Mouse (Mus musculus): Measurements from ENCODE around the gene Kazn.
A peak's percentile ranks its signal among the peaks of the same experiment; 100 is the strongest.

Gene Kazn

GRCm38 (mm10) chr4:142239240-142240126 is at the start of gene Kazn:
Kazn (minus strand) TSS chr4:142239401.
- peak; percentile 28 to 41 for DNase-seq

GRCm38 (mm10) chr4:142285471-142285870 is 46.3 kb upstream of the Kazn start:
- no peak for DNase-seq

GRCm38 (mm10) chr4:142283867-142284266 is 44.7 kb upstream of the Kazn start:
- no peak for DNase-seq

- DNase-seq: no peak
Observed at GRCm38 (mm10) chr4:142278197-142278575, 39.0 kb upstream of the Kazn start.

GRCm38 (mm10) chr4:142277481-142278196 is 38.4 kb upstream of the Kazn start:
- DNase-seq: no peak

- no peak for DNase-seq
Observed at GRCm38 (mm10) chr4:142275242-142275641, 36.0 kb upstream of the Kazn start.

- no peak for DNase-seq
Observed at GRCm38 (mm10) chr4:142274441-142275234, 35.4 kb upstream of the Kazn start.

GRCm38 (mm10) chr4:142271506-142271905 is 32.3 kb upstream of the Kazn start:
- no peak for DNase-seq

- no peak for DNase-seq
Observed at GRCm38 (mm10) chr4:142267832-142268231, 28.6 kb upstream of the Kazn start.

GRCm38 (mm10) chr4:142267348-142267819 is 28.2 kb upstream of the Kazn start:
- no peak for DNase-seq

- no peak for DNase-seq
Observed at GRCm38 (mm10) chr4:142264335-142264734, 25.1 kb upstream of the Kazn start.

GRCm38 (mm10) chr4:142261725-142262124 is 22.5 kb upstream of the Kazn start:
- no peak for DNase-seq

- no peak for DNase-seq
Observed at GRCm38 (mm10) chr4:142258730-142259129, 19.5 kb upstream of the Kazn start.

- no peak for DNase-seq
Observed at GRCm38 (mm10) chr4:142254088-142254487, 14.9 kb upstream of the Kazn start.

- no peak for DNase-seq
Observed at GRCm38 (mm10) chr4:142251471-142252354, 12.5 kb upstream of the Kazn start.

GRCm38 (mm10) chr4:142250054-142250453 is 10.9 kb upstream of the Kazn start:
- no peak for DNase-seq

GRCm38 (mm10) chr4:142249401-142249800 is 10.2 kb upstream of the Kazn start:
- DNase-seq: peak in 1 of 2 experiments; percentile 44

GRCm38 (mm10) chr4:142248426-142248825 is 9.2 kb upstream of the Kazn start:
- peak; percentile 22 to 73 for DNase-seq

GRCm38 (mm10) chr4:142246698-142247097 is 7.5 kb upstream of the Kazn start:
- no peak for DNase-seq

- no peak for DNase-seq
Observed at GRCm38 (mm10) chr4:142244641-142245040, 5.4 kb upstream of the Kazn start.

GRCm38 (mm10) chr4:142242750-142243383 is 3.7 kb upstream of the Kazn start:
- DNase-seq: no peak

Data from spleen, adult 18-20 months (tissue).